Comparison of ENCODE assay signal across 9 mouse cellular contexts in genomic region chr16:65370939-65371338, GRCm38 (mm10).
DNase-seq lines count a peak whose midpoint lies in the region; ATAC-seq and TF ChIP-seq lines count a peak whose summit lies in the region.
"Had no signal": no experiment of that assay in that cellular context is flagged by ENCODE, and none has a peak within 500 bp of the region (broad histone marks: within the 10 kb centered on the region; RNA-seq: fewer than 3 reads in every experiment).

No protein-coding gene starts in this region.

- no peaks in the 10 kb centered on the region for H3K27me3 ChIP-seq in heart, postnatal 0 days (ENCODE audit: control insufficient read depth, insufficient read depth, low read length)
- H3K27me3 ChIP-seq in heart, embryonic 11.5 days (ENCODE audit: control insufficient read depth, insufficient read depth, low read length) = no peaks in the 10 kb centered on the region

- DNase-seq in heart, postnatal 0 days (ENCODE audit: low spot score) = no peak
- peak; percentile 43 for DNase-seq in 416B (ENCODE audit: low read depth)
- DNase-seq in ZHBTc4 (ENCODE audit: low read depth, low spot score) = peak; percentile 60
- DNase-seq in urinary bladder, adult 18-20 months (ENCODE audit: low spot score in 2 of 2) = no peak

- no peaks in the 10 kb centered on the region for H3K36me3 ChIP-seq in heart, postnatal 0 days (replicated peaks; ENCODE audit: control insufficient read depth, insufficient read depth, low read length)
- H3K36me3 ChIP-seq in heart, embryonic 11.5 days (ENCODE audit: control insufficient read depth, insufficient read depth, low read length) = no peaks in the 10 kb centered on the region

- no peaks in the 10 kb centered on the region for H3K4me1 ChIP-seq in heart, postnatal 0 days (ENCODE audit: control insufficient read depth, insufficient read depth)
- H3K4me1 ChIP-seq in heart, embryonic 11.5 days (ENCODE audit: control insufficient read depth, insufficient read depth, low read length) = no peaks in the 10 kb centered on the region

- WGBS in heart, postnatal 0 days = 55% methylated on average over 2 of the region's 2 CpGs
- 51% methylated on average over 2 of the region's 2 CpGs for WGBS in heart, embryonic 11.5 days (ENCODE audit: insufficient replicate concordance)

- TF ChIP-seq CTCF in heart, postnatal 0 days (IDR thresholded peaks at IDR 0.05; ENCODE audit: low read depth) = peak; percentile 57

- no peak for ATAC-seq in heart, postnatal 0 days (ENCODE audit: insufficient read depth, low read depth)
- ATAC-seq in heart, embryonic 11.5 days (replicated peaks; ENCODE audit: insufficient number of reproducible peaks, low FRiP score, low TSS enrichment) = no peak
- peak; percentile 84 for ATAC-seq in granulocyte monocyte progenitor cell, adult 5-6 weeks (replicated peaks; ENCODE audit: poor library complexity, severe bottlenecking)
- ATAC-seq in monocyte, adult 5-6 weeks (replicated peaks; ENCODE audit: insufficient number of reproducible peaks, low FRiP score, low TSS enrichment, poor library complexity, severe bottlenecking) = no peak
- ATAC-seq in erythroblast, adult 5-6 weeks (replicated peaks; ENCODE audit: low FRiP score, poor library complexity, severe bottlenecking) = no peak

- H3K9me3 ChIP-seq in heart, postnatal 0 days (replicated peaks; ENCODE audit: control insufficient read depth, low read length) = no peaks in the 10 kb centered on the region
- no peaks in the 10 kb centered on the region for H3K9me3 ChIP-seq in heart, embryonic 11.5 days (replicated peaks; ENCODE audit: control insufficient read depth, low read length)

- no peak overlapping the region for H3K27ac ChIP-seq in heart, postnatal 0 days (ENCODE audit: low read depth)
- H3K27ac ChIP-seq in heart, embryonic 11.5 days (ENCODE audit: low read depth, low read length) = no peak overlapping the region

- no peak overlapping the region for H3K4me3 ChIP-seq in heart, postnatal 0 days (ENCODE audit: low read depth, low read length)
- no peak overlapping the region for H3K4me3 ChIP-seq in heart, embryonic 11.5 days (ENCODE audit: low read depth, low read length)
- H3K4me3 ChIP-seq: myocyte had no signal

- H3K9ac ChIP-seq in heart, postnatal 0 days (replicated peaks; ENCODE audit: low read depth, low read length) = no peak overlapping the region
- H3K9ac ChIP-seq in heart, embryonic 11.5 days (ENCODE audit: low read depth, low read length) = no peak overlapping the region

- TF ChIP-seq EP300 in heart, postnatal 0 days (IDR thresholded peaks at IDR 0.05; ENCODE audit: low read depth) = no peak

- H3K4me2 ChIP-seq in heart, postnatal 0 days (ENCODE audit: low read depth, low read length) = no peak overlapping the region
- no peak overlapping the region for H3K4me2 ChIP-seq in heart, embryonic 11.5 days

Comparison
In these comparisons a context has a peak if more than half of its experiments do, and no peak if none do; other contexts are left out.
1. DNase-seq: peak in 416B (single experiment) and ZHBTc4 (single experiment); none in heart, postnatal 0 days (single experiment) and urinary bladder, adult 18-20 months (0 of 2).